Mouse (Mus musculus) hindbrain, embryonic 12.5 days (tissue): ENCODE results near the gene Gstm3. TPM values are rescaled to one million over a fixed set of nuclear protein-coding genes. Genes with fewer than 3 reads are reported as not detected.

Experiments used
- ATAC-seq: fragments of 200-750 bp; cut with Nextera tagmentation; 2 replicates; pipeline ENCODE4 v1.8.0; 2017; ENCODE audit warnings: moderate TSS enrichment; ENCODE audit not compliant: low FRiP score
- H3K27ac ChIP-seq: fragments of 300-500 bp; sonication (generic); 2 replicates; pipeline ENCODE4 v1.5.1; 2016; ENCODE audit warnings: mild to moderate bottlenecking
- H3K27me3 ChIP-seq: fragments of 300-500 bp; sonication (generic); 2 replicates; pipeline ENCODE4 v1.6.1; 2016; ENCODE audit warnings: mild to moderate bottlenecking
- H3K36me3 ChIP-seq: fragments of 300-500 bp; sonication (generic); 2 replicates; pipeline ENCODE4 v1.6.1; 2016; ENCODE audit warnings: mild to moderate bottlenecking
- H3K4me1 ChIP-seq: fragments of 300-500 bp; sonication (generic); 2 replicates; pipeline ENCODE4 v1.6.1; 2016
- H3K4me2 ChIP-seq: fragments of 300-500 bp; sonication (generic); replicated peaks from 2 replicates; pipeline ENCODE4 v1.6.1; 2016; ENCODE audit warnings: mild to moderate bottlenecking
- H3K4me3 ChIP-seq: fragments of 300-500 bp; sonication (generic); 2 replicates; pipeline ENCODE4 v1.5.1; 2016; ENCODE audit warnings: mild to moderate bottlenecking
- H3K9ac ChIP-seq: fragments of 300-500 bp; sonication (generic); 2 replicates; pipeline ENCODE4 v1.6.1; 2016; ENCODE audit warnings: mild to moderate bottlenecking, moderate library complexity
- H3K9me3 ChIP-seq: fragments of 300-500 bp; sonication (generic); replicated peaks from 2 replicates; pipeline ENCODE4 v1.6.1; 2016; ENCODE audit warnings: mild to moderate bottlenecking
- WGBS: fragments of 180-500 bp; shearing (Covaris S2); methylation state at CpG from one replicate; pipeline ENCODE4 v1.1.7; 2016; 5-methylcytosine and 5-hydroxymethylcytosine counted together
- polyA plus RNA-seq: library from polyadenylated mRNA; unstranded; fragments of >200 nt; fragmentation: Nextera tagmentation; extraction: Ambion mirVana; gene quantifications from 2 replicates; pipeline ENCODE4 v1.2.1, GENCODE M21; 2016

Gstm3 gene
- polyA plus RNA-seq, 1 experiment from 2014 or later: not detected

- ATAC-seq: no peak
- H3K36me3 ChIP-seq: no peaks in the 10 kb centered on the region
- no peaks in the 10 kb centered on the region for H3K4me1 ChIP-seq
- H3K4me2 ChIP-seq: no peak overlapping the region
- no peaks in the 10 kb centered on the region for H3K27me3 ChIP-seq
- no peak overlapping the region for H3K4me3 ChIP-seq
- no peak overlapping the region for H3K9ac ChIP-seq
- H3K27ac ChIP-seq: no peak overlapping the region
- no peaks in the 10 kb centered on the region for H3K9me3 ChIP-seq
- WGBS: 60% methylated on average over 7 of the region's 7 CpGs
These were observed 51.2 kb downstream of the Gstm3 start for GRCm38 (mm10) chr3:107917783-107918408.

- no peak overlapping the region for H3K4me3 ChIP-seq
- WGBS: 85% methylated on average over 3 of the region's 3 CpGs
- H3K27me3 ChIP-seq: no peaks in the 10 kb centered on the region
- H3K36me3 ChIP-seq: no peaks in the 10 kb centered on the region
- no peaks in the 10 kb centered on the region for H3K9me3 ChIP-seq
- H3K4me2 ChIP-seq: no peak overlapping the region
- H3K9ac ChIP-seq: no peak overlapping the region
- no peak for ATAC-seq
- no peak overlapping the region for H3K27ac ChIP-seq
- no peaks in the 10 kb centered on the region for H3K4me1 ChIP-seq
These were observed 52.0 kb downstream of the Gstm3 start for GRCm38 (mm10) chr3:107917097-107917496.

GRCm38 (mm10) chr3:107916674-107917073 lies 52.4 kb downstream of the Gstm3 start:
- no peaks in the 10 kb centered on the region for H3K4me1 ChIP-seq
- H3K9me3 ChIP-seq: no peaks in the 10 kb centered on the region
- H3K4me3 ChIP-seq: no peak overlapping the region
- no peak overlapping the region for H3K4me2 ChIP-seq
- H3K36me3 ChIP-seq: no peaks in the 10 kb centered on the region
- H3K27ac ChIP-seq: no peak overlapping the region
- no peak overlapping the region for H3K9ac ChIP-seq
- ATAC-seq: no peak
- 88% methylated on average over 15 of the region's 15 CpGs for whole genome bisulfite sequencing
- H3K27me3 ChIP-seq: no peaks in the 10 kb centered on the region

Other genes starting within 250 kb of the Gstm3 start
- gene Csf1, start 208.8 kb downstream of the Gstm3 start, polyA plus RNA-seq: 8.8 and 9.2 TPM in 2 replicates
- gene Eps8l3, start 92.1 kb downstream of the Gstm3 start, polyA plus RNA-seq: not detected in 2 replicates
- gene Gstm5, start 73.5 kb downstream of the Gstm3 start, polyA plus RNA-seq: 203 and 230 TPM in 2 replicates
- gene Gstm7, start 37.5 kb downstream of the Gstm3 start, polyA plus RNA-seq: 71.9 and 73.7 TPM in 2 replicates
- gene Gstm6, start 25.5 kb downstream of the Gstm3 start, polyA plus RNA-seq: 6.2 and 7.9 TPM in 2 replicates
- 23.3 and 23.4 TPM in 2 replicates for gene Gstm2, start 17.2 kb upstream of the Gstm3 start, polyA plus RNA-seq
- gene Gstm1, start 48.7 kb upstream of the Gstm3 start, polyA plus RNA-seq: 24.1 and 26.8 TPM in 2 replicates
- 12.1 and 12.5 TPM in 2 replicates for gene Gstm4, start 75.6 kb upstream of the Gstm3 start, polyA plus RNA-seq
- 46.5 and 50.2 TPM in 2 replicates for gene Ampd2, start 117.4 kb upstream of the Gstm3 start, polyA plus RNA-seq
- gene Gnat2, start 123.5 kb upstream of the Gstm3 start, polyA plus RNA-seq: 0.33 and 0.37 TPM in 2 replicates
- 193 and 201 TPM in 2 replicates for gene Gnai3, start 176.9 kb upstream of the Gstm3 start, polyA plus RNA-seq
- gene Gpr61, start 185.6 kb upstream of the Gstm3 start, polyA plus RNA-seq: 0.72 and 1.2 TPM in 2 replicates
- 10.7 and 13.1 TPM in 2 replicates for gene Amigo1, start 217.1 kb upstream of the Gstm3 start, polyA plus RNA-seq
- 5.0 and 5.6 TPM in 2 replicates for gene Cyb561d1, start 231.9 kb upstream of the Gstm3 start, polyA plus RNA-seq
- gene Atxn7l2, start 241.7 kb upstream of the Gstm3 start, polyA plus RNA-seq: 27.6 and 29.6 TPM in 2 replicates